Mouse (Mus musculus) forebrain, embryonic 10.5 days (tissue): ENCODE measurements around the gene 1700023F06Rik. TPM values are rescaled to one million over a fixed set of nuclear protein-coding genes. Genes with fewer than 3 reads are reported as not detected.

ENCODE experiments used
- DNase-seq: peaks from one replicate; pipeline ENCODE4 v3.0.0-alpha.2; 2017; ENCODE audit warnings: low spot score; ENCODE audit errors: extremely low spot score
- H3K27ac ChIP-seq: fragments of 300-500 bp; sonication (generic); 2 replicates; pipeline ENCODE4 v1.5.1; 2016; ENCODE audit warnings: mild to moderate bottlenecking
- H3K27me3 ChIP-seq: fragments of 300-500 bp; sonication (generic); 2 replicates; pipeline ENCODE4 v1.6.1; 2016; ENCODE audit warnings: mild to moderate bottlenecking; ENCODE audit not compliant: poor library complexity, severe bottlenecking
- H3K36me3 ChIP-seq: fragments of 300-500 bp; sonication (generic); replicated peaks from 2 replicates; pipeline ENCODE4 v1.6.1; 2016; ENCODE audit warnings: mild to moderate bottlenecking, moderate library complexity
- H3K4me1 ChIP-seq: fragments of 300-500 bp; sonication (generic); 2 replicates; pipeline ENCODE4 v1.6.1; 2016
- H3K4me3 ChIP-seq: fragments of 300-500 bp; sonication (generic); 2 replicates; pipeline ENCODE4 v1.5.1; 2016; ENCODE audit warnings: mild to moderate bottlenecking, moderate library complexity
- H3K9me3 ChIP-seq: fragments of 300-500 bp; sonication (generic); 2 replicates; pipeline ENCODE4 v1.6.1; 2016; ENCODE audit warnings: mild to moderate bottlenecking, moderate library complexity
- WGBS: fragments of 180-500 bp; shearing (Covaris S2); methylation state at CpG from one replicate; pipeline ENCODE4 v1.1.7; 2016; 5-methylcytosine and 5-hydroxymethylcytosine counted together
- polyA plus RNA-seq: library from polyadenylated mRNA; unstranded; fragments of >200 nt; fragmentation: Nextera tagmentation; extraction: Ambion mirVana; gene quantifications from 2 replicates; pipeline ENCODE4 v1.2.1, GENCODE M21; 2016

The 1700023F06Rik gene
- polyA plus RNA-seq, 1 experiment from 2014 or later = 0.21 TPM

GRCm38 (mm10) chr11:103168690-103169390 lies 39.5 kb downstream of the 1700023F06Rik start:
- WGBS = 30% methylated on average over 9 of the region's 9 CpGs
- H3K4me3 ChIP-seq = no peak overlapping the region
- no peaks in the 10 kb centered on the region for H3K36me3 ChIP-seq
- no peak overlapping the region for H3K27ac ChIP-seq
- peaks cover 18% of the 10 kb centered on the region for H3K4me1 ChIP-seq
- H3K27me3 ChIP-seq = peaks cover 65% of the 10 kb centered on the region
- DNase-seq = no peak
- H3K9me3 ChIP-seq = no peaks in the 10 kb centered on the region

- peaks cover 21% of the 10 kb centered on the region for H3K27me3 ChIP-seq
- H3K36me3 ChIP-seq = no peaks in the 10 kb centered on the region
- no peak overlapping the region for H3K27ac ChIP-seq
- H3K4me3 ChIP-seq = no peak overlapping the region
- H3K4me1 ChIP-seq = peaks cover 2% of the 10 kb centered on the region; the same call in 1 of the 2 replicates
- H3K9me3 ChIP-seq = no peaks in the 10 kb centered on the region
- DNase-seq = no peak
- WGBS = 34% methylated on average over 10 of the region's 10 CpGs
Observed at GRCm38 (mm10) chr11:103164391-103164790, 44.0 kb downstream of the 1700023F06Rik start.

- 93% methylated on average over 5 of the region's 5 CpGs for WGBS
Observed at GRCm38 (mm10) chr11:103162132-103162531, 46.2 kb downstream of the 1700023F06Rik start.

GRCm38 (mm10) chr11:103161449-103161848 lies 46.9 kb downstream of the 1700023F06Rik start:
- Histone ChIP-seq H3K27ac (no peak overlapping the region), H3K27me3 (no peaks in the 10 kb centered on the region), H3K36me3 (no peaks in the 10 kb centered on the region), H3K4me3 (no peak overlapping the region), H3K9me3 (no peaks in the 10 kb centered on the region), H3K4me1 (peaks cover 14% of the 10 kb centered on the region)
- DNase-seq = no peak
- WGBS = 79% methylated on average over 7 of the region's 7 CpGs

More at GRCm38 (mm10) chr11:103162132-103162531, 46.2 kb downstream of the 1700023F06Rik start:
- H3K36me3 ChIP-seq = no peaks in the 10 kb centered on the region
- H3K27ac ChIP-seq = no peak overlapping the region
- no peaks in the 10 kb centered on the region for H3K27me3 ChIP-seq
- no peak overlapping the region for H3K4me3 ChIP-seq
- H3K9me3 ChIP-seq = no peaks in the 10 kb centered on the region
- no peak for DNase-seq
- peaks cover 14% of the 10 kb centered on the region for H3K4me1 ChIP-seq

GRCm38 (mm10) chr11:103160738-103161137 lies 47.6 kb downstream of the 1700023F06Rik start:
- no peak overlapping the region for H3K4me3 ChIP-seq
- 92% methylated on average over 11 of the region's 11 CpGs for WGBS
- no peak for DNase-seq
- H3K36me3 ChIP-seq = no peaks in the 10 kb centered on the region
- H3K27ac ChIP-seq = no peak overlapping the region
- H3K4me1 ChIP-seq = peaks cover 14% of the 10 kb centered on the region
- no peaks in the 10 kb centered on the region for H3K27me3 ChIP-seq
- no peaks in the 10 kb centered on the region for H3K9me3 ChIP-seq

GRCm38 (mm10) chr11:103158621-103159478 lies 49.5 kb downstream of the 1700023F06Rik start:
- Histone ChIP-seq H3K4me1 (peaks cover 14% of the 10 kb centered on the region), H3K4me3 (peak overlapping the region; percentile 46), H3K27ac (peak overlapping the region; percentile 66), H3K36me3 (no peaks in the 10 kb centered on the region), H3K27me3 (no peaks in the 10 kb centered on the region), H3K9me3 (no peaks in the 10 kb centered on the region)
- peak; percentile 97 for DNase-seq
- WGBS = 2% methylated on average over 25 of the region's 25 CpGs

- no peak overlapping the region for H3K4me3 ChIP-seq
- H3K36me3 ChIP-seq = no peaks in the 10 kb centered on the region
- no peak for DNase-seq
- WGBS = 95% methylated on average over 4 of the region's 4 CpGs
- peaks cover 6% of the 10 kb centered on the region for H3K4me1 ChIP-seq
- no peaks in the 10 kb centered on the region for H3K27me3 ChIP-seq
- no peaks in the 10 kb centered on the region for H3K9me3 ChIP-seq
- H3K27ac ChIP-seq = no peak overlapping the region
Observed at GRCm38 (mm10) chr11:103149771-103150170, 58.6 kb downstream of the 1700023F06Rik start.

Other genes with a start within 250 kb of the 1700023F06Rik start
- 62.4 and 66.0 TPM in 2 replicates for gene Nmt1, start 180.4 kb downstream of the 1700023F06Rik start, polyA plus RNA-seq
- gene Dcakd, start 180.2 kb downstream of the 1700023F06Rik start, polyA plus RNA-seq = 261 and 275 TPM in 2 replicates
- gene Plcd3, start 106.9 kb downstream of the 1700023F06Rik start, polyA plus RNA-seq = 1.5 and 1.7 TPM in 2 replicates
- gene Acbd4, start 106.9 kb downstream of the 1700023F06Rik start, polyA plus RNA-seq = 6.6 and 7.5 TPM in 2 replicates
- gene Hexim1, start 92.3 kb downstream of the 1700023F06Rik start, polyA plus RNA-seq = 1.8 and 2.0 TPM in 2 replicates
- 7.2 and 7.6 TPM in 2 replicates for gene Hexim2, start 76.1 kb downstream of the 1700023F06Rik start, polyA plus RNA-seq
- 0.47 and 0.81 TPM in 2 replicates for gene Fmnl1, start 37.5 kb downstream of the 1700023F06Rik start, polyA plus RNA-seq
- gene Spata32, start 9.9 kb upstream of the 1700023F06Rik start, polyA plus RNA-seq = not detected in 2 replicates
- 4.0 TPM in 2 replicates for gene Map3k14, start 58.9 kb upstream of the 1700023F06Rik start, polyA plus RNA-seq
- gene Arhgap27, start 155.1 kb upstream of the 1700023F06Rik start, polyA plus RNA-seq = 3.7 and 3.8 TPM in 2 replicates
- 8.4 TPM in 2 replicates for gene Plekhm1, start 204.1 kb upstream of the 1700023F06Rik start, polyA plus RNA-seq